ENCODE assay signal across 19 mouse cellular contexts in genomic region chr8:40227262-40227661, GRCm38 (mm10).
DNase-seq lines count a peak whose midpoint lies in the region; ATAC-seq lines count a peak whose summit lies in the region.
"Had no signal": no experiment of that assay in that cellular context is flagged by ENCODE, and none has a peak within 500 bp of the region (broad histone marks: within the 10 kb centered on the region; RNA-seq: fewer than 3 reads in every experiment).

No protein-coding gene starts in this region.

- intact Hi-C loops in left cerebral cortex, postnatal 25 days (cut with DNase I) = no loop called here

- H3K4me3 ChIP-seq in forebrain, embryonic 15.5 days = no peak overlapping the region
- no peak overlapping the region for H3K4me3 ChIP-seq in forebrain, embryonic 11.5 days (ENCODE audit: low read depth, low read length)
- no peak overlapping the region for H3K4me3 ChIP-seq in midbrain, embryonic 15.5 days
- H3K4me3 ChIP-seq: heart, embryonic 13.5 days; limb, embryonic 15.5 days; midbrain, embryonic 13.5 days had no signal

- DNase-seq in forebrain, embryonic 11.5 days (ENCODE audit: low spot score) = no peak
- DNase-seq in left cerebral cortex, postnatal 25 days (ENCODE audit: low spot score in 2 of 2) = peak; percentile 12 to 51
- DNase-seq in left cerebral cortex, adult 18-20 months (ENCODE audit: low spot score in 2 of 2) = no peak
- peak; percentile 71 for DNase-seq in cerebellum, adult 9-10 months
- DNase-seq in layer of hippocampus, adult 9-11 months = peak; percentile 55
- no peak for DNase-seq in adrenal gland, postnatal 10 days
- DNase-seq: adrenal gland, postnatal 25 days; kidney, adult 9 months; kidney, postnatal 25 days; lung, postnatal 10 days; spleen, adult 18-20 months; thymus, postnatal 36 days had no signal

- no peaks in the 10 kb centered on the region for H3K9me3 ChIP-seq in forebrain, embryonic 15.5 days
- no peaks in the 10 kb centered on the region for H3K9me3 ChIP-seq in forebrain, embryonic 11.5 days (ENCODE audit: control insufficient read depth, low read length)
- H3K9me3 ChIP-seq in midbrain, embryonic 15.5 days = no peaks in the 10 kb centered on the region
- H3K9me3 ChIP-seq: limb, embryonic 15.5 days; midbrain, embryonic 13.5 days had no signal

- 0 out of 2 replicates have a peak, but pooled peaks cover 8% of the 10 kb centered on the region for H3K27me3 ChIP-seq in forebrain, embryonic 15.5 days
- H3K27me3 ChIP-seq in forebrain, embryonic 11.5 days (ENCODE audit: control insufficient read depth, insufficient read depth, low read length) = no peaks in the 10 kb centered on the region
- no peaks in the 10 kb centered on the region for H3K27me3 ChIP-seq in midbrain, embryonic 15.5 days (replicated peaks)
- H3K27me3 ChIP-seq: CH12.LX; heart, embryonic 13.5 days; limb, embryonic 15.5 days; midbrain, embryonic 13.5 days had no signal

- H3K4me1 ChIP-seq in forebrain, embryonic 15.5 days = no peaks in the 10 kb centered on the region
- no peaks in the 10 kb centered on the region for H3K4me1 ChIP-seq in forebrain, embryonic 11.5 days (replicated peaks; ENCODE audit: control insufficient read depth, insufficient read depth, low read length)
- H3K4me1 ChIP-seq in midbrain, embryonic 15.5 days = no peaks in the 10 kb centered on the region
- H3K4me1 ChIP-seq: limb, embryonic 15.5 days; midbrain, embryonic 13.5 days had no signal

- H3K36me3 ChIP-seq in forebrain, embryonic 15.5 days = no peaks in the 10 kb centered on the region
- H3K36me3 ChIP-seq in forebrain, embryonic 11.5 days (ENCODE audit: control insufficient read depth, insufficient read depth, low read length) = no peaks in the 10 kb centered on the region
- no peaks in the 10 kb centered on the region for H3K36me3 ChIP-seq in midbrain, embryonic 15.5 days (replicated peaks)
- H3K36me3 ChIP-seq: heart, embryonic 13.5 days; limb, embryonic 15.5 days; midbrain, embryonic 13.5 days had no signal

- 21% methylated on average over 1 of the region's 1 CpGs for WGBS in forebrain, embryonic 15.5 days
- WGBS in forebrain, embryonic 11.5 days = 67% methylated on average over 1 of the region's 1 CpGs
- WGBS in midbrain, embryonic 15.5 days = 74% methylated on average over 1 of the region's 1 CpGs

- no peak overlapping the region for H3K27ac ChIP-seq in forebrain, embryonic 15.5 days (replicated peaks)
- no peak overlapping the region for H3K27ac ChIP-seq in forebrain, embryonic 11.5 days (ENCODE audit: low read depth, low read length)
- H3K27ac ChIP-seq in midbrain, embryonic 15.5 days = no peak overlapping the region
- H3K27ac ChIP-seq: heart, embryonic 13.5 days; hindbrain, embryonic 14.5 days; limb, embryonic 15.5 days; midbrain, embryonic 13.5 days had no signal

- H3K4me2 ChIP-seq in forebrain, embryonic 15.5 days (replicated peaks) = no peak overlapping the region
- no peak overlapping the region for H3K4me2 ChIP-seq in forebrain, embryonic 11.5 days (ENCODE audit: low read depth, low read length, severe bottlenecking)
- H3K4me2 ChIP-seq in midbrain, embryonic 15.5 days = no peak overlapping the region
- H3K4me2 ChIP-seq: heart, embryonic 13.5 days; hindbrain, embryonic 14.5 days; limb, embryonic 15.5 days; midbrain, embryonic 13.5 days had no signal

- peak; percentile 89 for ATAC-seq in forebrain, embryonic 15.5 days (replicated peaks)
- no peak for ATAC-seq in forebrain, embryonic 11.5 days (replicated peaks; ENCODE audit: low FRiP score)
- ATAC-seq in midbrain, embryonic 15.5 days (replicated peaks) = no peak
- ATAC-seq: midbrain, embryonic 13.5 days had no signal

- H3K9ac ChIP-seq in forebrain, embryonic 15.5 days (replicated peaks) = no peak overlapping the region
- no peak overlapping the region for H3K9ac ChIP-seq in forebrain, embryonic 11.5 days (ENCODE audit: low read length)
- H3K9ac ChIP-seq in midbrain, embryonic 15.5 days = no peak overlapping the region
- H3K9ac ChIP-seq: heart, embryonic 13.5 days; hindbrain, embryonic 14.5 days; limb, embryonic 15.5 days; midbrain, embryonic 13.5 days had no signal

Comparison
In these comparisons a context has a peak if more than half of its experiments do, and no peak if none do; other contexts are left out.
1. DNase-seq: peak in left cerebral cortex, postnatal 25 days (2 of 2), cerebellum, adult 9-10 months (single experiment) and layer of hippocampus, adult 9-11 months (single experiment); none in forebrain, embryonic 11.5 days (single experiment), left cerebral cortex, adult 18-20 months (0 of 2) and adrenal gland, postnatal 10 days (single experiment).